Mouse (Mus musculus) 416B (cell line): ENCODE measurements at regions not wholly inside any gene's neighbourhood (a gene's known extent, or its start where the extent isn't known, plus 50 kb on each side); places are given as distances from the start of the nearest gene placed in this dataset.

Experiments
- DNase-seq: peaks from one replicate; pipeline ENCODE4 v3.0.0; 2011; ENCODE audit warnings: low read depth

- no peak for DNase-seq
Observed at GRCm38 (mm10) chr8:17596559-17596958, 1381.5 kb downstream of the Defb40 start.

GRCm38 (mm10) chr8:17594607-17595006, 1383.4 kb downstream of the Defb40 start:
- DNase-seq: no peak

GRCm38 (mm10) chr8:17590135-17590534, 1387.9 kb downstream of the Defb40 start:
- no peak for DNase-seq

- no peak for DNase-seq
Observed at GRCm38 (mm10) chr8:17588189-17588588, 1389.9 kb downstream of the Defb40 start.

- no peak for DNase-seq
Observed at GRCm38 (mm10) chr8:17587261-17587861, 1390.7 kb downstream of the Defb40 start.
